Mouse (Mus musculus): Measurements from ENCODE around the gene Vps37c. TPM values are rescaled to one million over a fixed set of nuclear protein-coding genes. Genes with fewer than 3 reads are reported as not detected.

Gene Vps37c
- polyA plus RNA-seq, 1 experiment from 2014 or later: 31.8 TPM

DNA sequence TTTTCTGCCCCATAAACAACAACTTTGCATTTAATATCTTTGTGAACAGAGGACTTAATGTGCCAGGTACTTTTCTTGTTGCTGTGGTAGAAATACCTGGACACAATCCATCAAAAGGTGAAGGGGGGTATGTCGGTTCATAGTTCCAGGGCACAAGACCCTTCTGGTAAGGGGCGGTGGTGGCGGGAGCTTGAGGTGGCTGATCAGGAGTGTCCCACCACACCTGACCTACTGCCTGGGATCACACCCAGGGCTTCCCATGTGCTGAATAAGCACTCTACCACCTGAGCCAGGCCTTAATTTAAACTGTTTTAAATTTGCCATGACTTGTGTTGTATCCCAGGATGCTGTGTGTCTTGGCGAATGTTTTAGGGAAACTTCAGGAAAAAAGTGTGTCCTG, 2.6 kb downstream of the Vps37c start:
- Histone ChIP-seq H3K4me2 (no peak overlapping the region), H3K4me3 (no peak overlapping the region), H3K27ac (no peak overlapping the region), H3K36me3 (replicated peaks) (no peaks in the 10 kb centered on the region), H3K9ac (no peak overlapping the region), H3K9me3 (no peaks in the 10 kb centered on the region), H3K27me3 (replicated peaks) (no peaks in the 10 kb centered on the region), H3K4me1 (peaks cover 48% of the 10 kb centered on the region)
- ATAC-seq (replicated peaks): no peak
- 93% methylated on average over 4 of the region's 4 CpGs for WGBS

DNA sequence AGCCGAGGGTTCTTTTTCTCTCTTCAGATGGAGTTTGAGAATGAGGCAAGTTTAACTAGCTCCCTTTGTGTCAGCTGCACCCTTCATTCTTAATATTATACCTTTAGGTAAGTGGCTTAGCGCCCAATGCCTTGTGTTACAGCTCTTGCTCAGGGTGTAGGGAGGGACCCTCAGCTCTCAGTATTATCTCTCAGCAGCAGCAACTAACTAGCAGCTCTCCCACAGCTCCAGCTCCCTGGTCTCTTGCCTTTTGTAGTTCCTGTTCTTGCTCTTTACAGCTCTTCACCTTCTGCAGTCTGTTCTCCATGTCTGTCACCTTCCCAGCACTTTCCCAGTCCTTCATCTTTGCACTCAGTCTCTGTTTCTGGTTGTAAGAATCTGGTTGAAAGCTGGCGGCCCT, 3.1 kb downstream of the Vps37c start:
- Histone ChIP-seq H3K9ac (no peak overlapping the region), H3K4me2 (no peak overlapping the region), H3K4me3 (no peak overlapping the region), H3K4me1 (peaks cover 53% of the 10 kb centered on the region), H3K27ac (no peak overlapping the region), H3K9me3 (no peaks in the 10 kb centered on the region), H3K27me3 (replicated peaks) (no peaks in the 10 kb centered on the region), H3K36me3 (replicated peaks) (no peaks in the 10 kb centered on the region)
- 69% methylated on average over 3 of the region's 3 CpGs for WGBS
- no peak for ATAC-seq (replicated peaks)

DNA sequence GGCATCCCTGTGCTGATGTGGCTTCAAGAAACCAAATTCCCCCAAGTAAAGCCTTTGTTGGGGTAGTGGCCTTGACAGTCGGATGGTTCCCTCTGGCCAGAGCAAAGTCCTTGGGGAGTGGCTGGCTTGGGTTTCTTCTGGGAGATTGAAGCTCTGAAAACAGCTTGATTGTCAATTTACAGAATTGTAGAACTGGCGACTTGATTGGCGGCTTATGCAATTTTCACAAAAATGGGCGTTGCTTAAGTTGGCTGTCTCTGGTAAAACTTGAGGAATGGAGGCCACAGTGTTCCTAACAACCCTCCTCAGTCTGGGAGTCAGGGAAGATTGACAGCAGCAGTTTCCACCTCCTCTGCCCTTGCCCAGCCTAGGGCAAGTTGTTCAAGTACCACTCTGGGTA, 3.8 kb downstream of the Vps37c start:
- H3K4me2 ChIP-seq: no peak overlapping the region
- H3K9ac ChIP-seq: no peak overlapping the region
- no peaks in the 10 kb centered on the region for H3K36me3 ChIP-seq (replicated peaks)
- WGBS: 93% methylated on average over 4 of the region's 4 CpGs
- no peaks in the 10 kb centered on the region for H3K27me3 ChIP-seq (replicated peaks)
- H3K9me3 ChIP-seq: no peaks in the 10 kb centered on the region
- no peak overlapping the region for H3K27ac ChIP-seq
- no peak overlapping the region for H3K4me3 ChIP-seq
- ATAC-seq (replicated peaks): no peak
- peaks cover 59% of the 10 kb centered on the region for H3K4me1 ChIP-seq

DNA sequence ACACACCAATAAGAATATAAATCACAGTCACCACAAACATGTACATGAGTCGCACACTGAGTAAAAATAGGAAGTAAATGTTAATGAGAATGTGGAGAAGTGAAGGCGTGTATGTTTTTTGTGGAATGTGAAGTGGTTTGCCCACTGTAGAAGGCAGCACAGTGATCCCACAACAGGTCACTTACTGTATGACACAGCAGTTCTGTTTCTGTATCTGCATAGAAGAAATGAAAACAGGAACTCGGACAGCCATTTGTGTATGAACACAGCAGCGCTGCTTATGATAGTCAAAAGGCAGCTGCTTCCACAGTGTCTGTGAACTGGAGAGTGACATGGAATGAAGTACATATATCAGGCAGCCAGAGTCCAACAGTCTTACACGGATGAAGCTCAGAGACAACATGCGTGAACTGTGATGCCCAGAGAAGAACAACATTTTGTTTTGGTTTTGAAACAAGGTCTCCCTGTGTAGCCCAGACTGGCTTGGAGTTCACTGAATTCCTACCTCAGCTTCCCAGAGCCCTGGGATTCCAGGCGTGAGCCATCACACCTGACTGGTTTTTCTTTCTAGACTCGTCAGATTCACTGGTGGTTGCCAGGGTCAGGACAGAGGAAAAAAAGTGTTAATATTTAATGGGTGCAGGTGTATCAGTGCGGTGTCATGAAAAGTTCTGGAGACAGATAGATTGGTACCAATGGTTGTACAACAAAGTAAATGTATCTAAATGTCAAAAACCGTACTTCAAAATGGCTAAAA, 5.6 kb downstream of the Vps37c start:
- no peak for ATAC-seq (replicated peaks)
- no peaks in the 10 kb centered on the region for H3K27me3 ChIP-seq (replicated peaks)
- H3K27ac ChIP-seq: no peak overlapping the region
- no peak overlapping the region for H3K9ac ChIP-seq
- H3K4me2 ChIP-seq: no peak overlapping the region
- 87% methylated on average over 10 of the region's 10 CpGs for WGBS
- no peak overlapping the region for H3K4me3 ChIP-seq
- no peaks in the 10 kb centered on the region for H3K36me3 ChIP-seq (replicated peaks)
- no peaks in the 10 kb centered on the region for H3K9me3 ChIP-seq
- peaks cover 67% of the 10 kb centered on the region for H3K4me1 ChIP-seq

DNA sequence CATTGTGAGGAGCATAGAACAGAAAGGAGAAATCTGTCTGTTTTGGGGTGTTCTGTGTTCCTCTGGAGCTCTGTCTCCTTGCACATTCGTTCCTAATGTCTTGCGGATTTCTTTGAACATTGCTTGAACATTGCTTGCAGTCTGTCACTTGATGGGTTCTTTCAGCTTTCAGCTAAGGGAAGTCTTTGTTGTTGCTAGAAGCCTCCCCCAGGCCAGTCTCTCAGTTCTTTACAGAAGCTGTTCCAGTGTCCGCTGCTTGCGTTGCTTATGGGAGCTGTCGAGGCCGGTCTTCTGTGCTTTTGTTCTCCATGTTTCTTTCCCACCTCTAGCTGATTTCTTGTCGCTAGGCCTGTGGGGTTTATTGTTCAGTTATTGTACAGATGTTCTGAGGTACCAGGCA, 7.3 kb downstream of the Vps37c start:
- peak overlapping the region; percentile 73 for H3K27ac ChIP-seq
- H3K27me3 ChIP-seq (replicated peaks): no peaks in the 10 kb centered on the region
- H3K4me1 ChIP-seq: peaks cover 65% of the 10 kb centered on the region
- no peak overlapping the region for H3K4me3 ChIP-seq
- ATAC-seq (replicated peaks): peak; percentile 44; the same call in 1 of the 2 replicates
- H3K36me3 ChIP-seq (replicated peaks): no peaks in the 10 kb centered on the region
- no peaks in the 10 kb centered on the region for H3K9me3 ChIP-seq
- 12% methylated on average over 7 of the region's 7 CpGs for WGBS
- peak overlapping the region; percentile 16 for H3K4me2 ChIP-seq
- no peak overlapping the region for H3K9ac ChIP-seq

DNA sequence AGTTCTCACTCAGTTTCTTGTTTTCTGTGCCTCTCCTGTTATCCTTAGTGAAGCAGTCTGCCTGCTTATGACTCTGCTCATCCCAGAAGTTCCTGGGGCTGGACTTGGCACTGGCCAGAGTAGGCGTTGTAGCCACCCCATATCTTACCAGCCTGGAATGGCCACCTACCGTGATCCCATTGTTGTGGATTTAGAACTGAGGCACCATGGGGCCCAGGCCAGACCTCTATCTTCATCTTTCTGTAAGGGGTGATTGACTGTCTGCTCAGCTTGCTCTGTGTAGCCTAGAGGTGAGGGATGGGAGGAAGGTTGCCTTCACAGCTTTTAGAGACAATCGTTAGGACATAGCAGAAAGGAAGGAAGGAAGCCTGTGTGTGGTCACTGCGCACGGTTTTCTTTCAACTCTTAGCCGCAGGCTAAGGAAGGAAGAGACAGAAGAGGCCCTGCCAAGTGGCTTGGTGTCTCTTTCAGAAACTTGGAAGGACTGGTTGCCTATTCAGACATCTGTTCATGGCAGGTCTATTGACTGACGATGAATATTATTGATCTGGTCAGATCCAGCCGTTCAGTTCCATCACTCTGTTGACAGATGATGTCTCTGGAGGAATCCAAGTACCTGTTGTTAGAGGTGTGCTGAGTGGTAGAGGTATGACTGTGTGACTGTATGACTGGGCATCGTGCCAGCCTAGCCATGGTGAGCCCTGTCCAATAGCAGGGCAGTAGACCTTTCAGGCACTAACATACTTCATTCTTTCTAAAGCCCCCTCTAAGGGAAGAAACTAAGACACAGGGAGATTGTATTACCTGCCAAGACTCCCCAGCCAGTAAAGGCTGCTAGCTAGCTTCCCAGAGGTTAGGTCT, 9.8 kb downstream of the Vps37c start:
- Histone ChIP-seq H3K9me3 (no peaks in the 10 kb centered on the region), H3K9ac (no peak overlapping the region), H3K4me3 (no peak overlapping the region), H3K4me1 (peaks cover 58% of the 10 kb centered on the region), H3K27me3 (replicated peaks) (no peaks in the 10 kb centered on the region), H3K36me3 (replicated peaks) (no peaks in the 10 kb centered on the region), H3K4me2 (no peak overlapping the region), H3K27ac (no peak overlapping the region)
- WGBS: 74% methylated on average over 9 of the region's 9 CpGs
- no peak for ATAC-seq (replicated peaks)

DNA sequence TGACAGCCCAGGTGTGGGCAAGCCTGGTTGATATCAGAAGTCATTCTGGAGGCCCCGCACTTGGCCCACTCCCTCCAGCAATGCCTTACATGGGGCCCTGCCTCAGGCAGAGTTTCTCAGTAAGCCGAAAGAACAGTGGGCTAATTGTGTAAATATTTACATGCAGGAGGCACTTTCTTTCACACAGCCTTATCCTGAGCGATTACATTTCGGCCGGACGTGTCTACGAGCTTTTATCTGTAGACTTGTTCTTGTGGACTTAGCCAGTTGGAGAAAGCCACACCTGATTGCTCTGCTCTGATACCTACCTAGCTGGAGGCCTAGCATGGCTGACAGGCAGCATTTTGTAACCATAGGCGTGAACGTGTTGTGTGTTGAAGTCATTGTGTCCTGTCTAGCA, 11.3 kb downstream of the Vps37c start:
- H3K36me3 ChIP-seq (replicated peaks): no peaks in the 10 kb centered on the region
- WGBS: 57% methylated on average over 9 of the region's 9 CpGs
- H3K4me3 ChIP-seq: no peak overlapping the region
- 0 out of 2 replicates have a peak overlapping the region, but pooled peaks have one; percentile 9 for H3K27ac ChIP-seq
- no peaks in the 10 kb centered on the region for H3K9me3 ChIP-seq
- ATAC-seq (replicated peaks): no peak
- peaks cover 60% of the 10 kb centered on the region for H3K4me1 ChIP-seq
- no peak overlapping the region for H3K9ac ChIP-seq
- no peaks in the 10 kb centered on the region for H3K27me3 ChIP-seq (replicated peaks)
- H3K4me2 ChIP-seq: no peak overlapping the region

DNA sequence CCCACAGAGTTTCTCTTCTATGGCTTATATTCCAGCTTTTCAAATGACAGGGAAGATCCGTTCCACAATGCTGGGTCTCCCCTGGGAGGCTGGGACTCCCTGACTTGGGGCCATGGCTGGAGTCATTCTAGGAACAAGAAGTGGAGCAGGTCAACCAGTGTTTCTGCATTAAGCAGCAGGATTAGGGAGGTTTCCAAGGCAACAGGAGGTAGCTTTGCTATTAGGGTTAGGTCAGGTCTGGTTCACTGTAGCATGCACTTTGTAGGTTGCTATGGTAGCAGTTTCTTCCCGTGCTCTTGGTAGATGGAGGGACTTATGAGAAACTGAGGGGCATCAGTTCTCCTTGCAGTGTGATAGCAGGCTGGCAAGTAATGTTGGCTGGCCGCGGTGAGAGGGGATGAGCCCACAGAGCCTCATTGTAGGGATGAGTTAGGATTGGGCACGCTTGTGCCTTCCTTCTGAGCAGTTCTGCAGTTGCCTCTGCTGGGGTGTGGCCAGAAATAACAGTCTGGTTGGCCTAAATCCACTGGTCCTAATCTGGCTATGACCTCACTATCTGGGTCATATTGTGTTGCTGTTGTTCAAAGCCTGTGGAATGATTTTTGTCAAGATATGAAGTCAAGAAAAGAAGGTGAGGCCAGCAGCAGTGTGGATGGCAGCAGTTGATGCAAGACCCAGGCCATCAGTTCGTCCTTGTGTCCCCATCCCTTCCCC, 12.6 kb downstream of the Vps37c start:
- no peak overlapping the region for H3K27ac ChIP-seq
- ATAC-seq (replicated peaks): no peak
- 33% methylated on average over 6 of the region's 6 CpGs for WGBS
- no peaks in the 10 kb centered on the region for H3K9me3 ChIP-seq
- H3K4me3 ChIP-seq: no peak overlapping the region
- no peaks in the 10 kb centered on the region for H3K36me3 ChIP-seq (replicated peaks)
- H3K4me2 ChIP-seq: no peak overlapping the region
- no peak overlapping the region for H3K9ac ChIP-seq
- peaks cover 54% of the 10 kb centered on the region for H3K4me1 ChIP-seq
- no peaks in the 10 kb centered on the region for H3K27me3 ChIP-seq (replicated peaks)

DNA sequence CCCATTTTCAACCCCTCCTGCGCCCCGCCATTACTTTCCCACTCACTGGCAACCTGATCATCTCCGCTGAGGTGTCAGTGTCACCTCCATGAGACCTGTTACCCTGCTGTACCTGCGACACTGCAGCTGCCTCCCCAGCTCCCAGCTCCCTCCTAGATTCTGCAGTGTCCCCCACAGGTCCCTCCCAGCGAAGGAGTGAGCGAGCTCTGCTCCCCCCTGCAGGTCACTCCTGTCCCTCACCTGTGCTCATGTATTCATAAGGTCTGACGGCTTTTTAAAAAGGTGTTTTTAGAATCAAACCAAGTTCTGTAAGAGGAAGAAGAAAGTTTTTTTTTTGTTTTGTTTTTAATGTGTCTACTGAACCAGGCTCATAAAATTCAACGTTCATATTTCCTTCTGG, 13.6 kb downstream of the Vps37c start:
- H3K27me3 ChIP-seq (replicated peaks): no peaks in the 10 kb centered on the region
- no peaks in the 10 kb centered on the region for H3K9me3 ChIP-seq
- H3K4me1 ChIP-seq: peaks cover 47% of the 10 kb centered on the region
- ATAC-seq (replicated peaks): no peak
- 86% methylated on average over 8 of the region's 8 CpGs for WGBS
- no peak overlapping the region for H3K4me2 ChIP-seq
- H3K27ac ChIP-seq: no peak overlapping the region
- no peak overlapping the region for H3K9ac ChIP-seq
- no peaks in the 10 kb centered on the region for H3K36me3 ChIP-seq (replicated peaks)
- no peak overlapping the region for H3K4me3 ChIP-seq

DNA sequence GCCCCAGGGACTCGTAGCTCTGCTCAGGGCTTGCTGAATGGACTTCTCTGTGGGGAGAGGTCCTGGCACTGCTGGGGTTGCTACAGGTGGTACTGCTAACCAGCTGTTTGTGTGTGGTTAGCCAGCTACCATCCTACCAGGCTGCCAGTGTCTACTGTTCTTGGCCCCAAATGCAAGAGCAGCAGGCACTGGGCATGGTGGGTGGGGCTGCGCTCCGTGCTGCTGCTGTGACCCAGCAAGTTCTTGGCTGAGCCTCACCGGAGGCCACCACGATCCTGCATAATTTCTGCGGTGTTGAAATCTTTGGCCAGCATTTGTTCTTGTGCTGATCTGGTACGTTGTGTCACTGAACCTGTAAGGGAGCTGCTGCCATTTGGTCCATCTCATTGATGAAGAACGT, 14.9 kb downstream of the Vps37c start:
- Histone ChIP-seq H3K9ac (no peak overlapping the region), H3K27ac (no peak overlapping the region), H3K4me1 (peaks cover 33% of the 10 kb centered on the region), H3K9me3 (no peaks in the 10 kb centered on the region), H3K4me2 (no peak overlapping the region), H3K27me3 (replicated peaks) (no peaks in the 10 kb centered on the region), H3K36me3 (replicated peaks) (no peaks in the 10 kb centered on the region), H3K4me3 (no peak overlapping the region)
- WGBS: 94% methylated on average over 8 of the region's 8 CpGs
- ATAC-seq (replicated peaks): no peak

DNA sequence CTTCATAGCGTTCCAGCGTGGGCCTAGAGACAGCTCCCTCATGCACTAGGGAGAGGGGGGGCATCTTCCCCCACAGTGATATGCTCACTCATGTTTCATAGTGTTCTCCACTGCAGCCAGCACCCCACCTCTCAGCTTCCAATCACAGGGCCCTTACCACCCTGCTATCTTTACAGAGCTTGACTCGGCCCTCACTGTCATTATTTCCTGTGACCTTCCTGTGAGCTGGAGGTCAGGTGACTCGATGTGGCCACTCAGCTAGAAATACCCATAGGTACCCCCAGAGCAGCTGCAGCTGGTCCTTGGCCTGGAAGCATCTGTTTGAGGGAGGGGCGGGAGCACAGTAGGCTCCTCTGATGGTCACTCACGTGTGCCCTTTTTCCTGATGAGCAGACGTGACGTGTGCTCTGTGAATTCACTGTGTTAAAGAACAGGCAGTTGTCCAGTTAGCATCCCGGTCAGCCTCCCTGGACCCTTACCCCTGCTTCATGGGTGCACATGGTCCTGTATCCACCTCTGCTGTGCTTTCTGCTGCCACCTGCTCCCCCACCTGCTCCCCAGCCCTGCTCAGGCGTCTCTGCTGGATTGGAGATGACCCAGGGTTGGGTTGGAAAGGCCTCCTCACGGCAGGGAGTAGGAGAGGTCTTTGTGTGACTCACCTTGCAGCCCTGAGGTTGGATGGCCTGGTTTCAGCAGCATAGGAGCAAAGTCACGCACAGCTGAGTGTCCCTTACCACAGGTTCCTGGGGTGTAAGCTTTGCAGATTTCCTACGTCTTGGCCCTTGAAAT, 18.7 kb downstream of the Vps37c start:
- H3K4me2 ChIP-seq: no peak overlapping the region
- H3K27ac ChIP-seq: no peak overlapping the region
- no peak overlapping the region for H3K9ac ChIP-seq
- 80% methylated on average over 13 of the region's 13 CpGs for WGBS
- no peak for ATAC-seq (replicated peaks)
- H3K4me3 ChIP-seq: no peak overlapping the region
- peaks cover 16% of the 10 kb centered on the region for H3K36me3 ChIP-seq (replicated peaks)
- no peaks in the 10 kb centered on the region for H3K9me3 ChIP-seq
- H3K4me1 ChIP-seq: peaks cover 27% of the 10 kb centered on the region
- H3K27me3 ChIP-seq (replicated peaks): no peaks in the 10 kb centered on the region

DNA sequence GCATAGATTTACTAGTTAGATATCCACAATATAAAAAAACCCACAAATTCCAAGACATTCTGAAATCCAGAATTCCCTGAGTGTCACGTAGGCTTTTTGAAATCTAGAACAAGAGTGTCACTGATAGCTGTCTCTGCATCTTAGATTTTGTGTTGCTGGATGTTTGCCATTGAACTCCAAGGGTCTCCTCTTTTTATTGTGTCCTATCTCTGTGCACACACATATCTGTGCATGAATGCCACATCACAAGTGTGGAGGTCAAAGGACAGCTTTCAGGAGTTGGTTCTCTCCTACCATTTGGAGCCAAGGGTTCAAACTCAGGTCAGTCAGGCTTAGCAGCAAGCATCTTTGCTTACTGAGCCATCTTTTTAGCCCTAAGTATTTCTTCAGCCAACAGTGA, 19.3 kb downstream of the Vps37c start:
- Histone ChIP-seq H3K4me1 (peaks cover 27% of the 10 kb centered on the region), H3K4me3 (no peak overlapping the region), H3K9ac (no peak overlapping the region), H3K27ac (no peak overlapping the region), H3K36me3 (replicated peaks) (peaks cover 22% of the 10 kb centered on the region), H3K9me3 (no peaks in the 10 kb centered on the region), H3K4me2 (no peak overlapping the region), H3K27me3 (replicated peaks) (no peaks in the 10 kb centered on the region)
- 88% methylated on average over 1 of the region's 1 CpGs for WGBS
- ATAC-seq (replicated peaks): no peak
